In genomic region chr14:122160916-122161315, GRCm38 (mm10) we compare ENCODE assay signal across 28 mouse cellular contexts. TPM values are rescaled to one million over a fixed set of nuclear protein-coding genes. Genes with fewer than 3 reads are reported as not detected.
DNase-seq lines count a peak whose midpoint lies in the region; ATAC-seq and TF ChIP-seq lines count a peak whose summit lies in the region.
"Had no signal": no experiment of that assay in that cellular context is flagged by ENCODE, and none has a peak within 500 bp of the region (broad histone marks: within the 10 kb centered on the region; RNA-seq: fewer than 3 reads in every experiment).

No protein-coding gene starts in this region.

- no peak overlapping the region for H3K4me3 ChIP-seq in gastrocnemius, adult 2 months
- no peak overlapping the region for H3K4me3 ChIP-seq in heart, embryonic 10.5 days
- H3K4me3 ChIP-seq in heart, embryonic 11.5 days (ENCODE audit: low read depth, low read length) = no peak overlapping the region
- H3K4me3 ChIP-seq in myocyte = no peak overlapping the region
- H3K4me3 ChIP-seq: embryonic facial prominence, embryonic 13.5 days; embryonic facial prominence, embryonic 15.5 days; erythroblast, embryonic 14.5 days; forebrain, embryonic 10.5 days; forebrain, embryonic 12.5 days had no signal

- H3K36me3 ChIP-seq in heart, embryonic 10.5 days = peaks cover 45% of the 10 kb centered on the region
- peaks cover 5% of the 10 kb centered on the region for H3K36me3 ChIP-seq in heart, embryonic 11.5 days (ENCODE audit: control insufficient read depth, insufficient read depth, low read length)
- H3K36me3 ChIP-seq in myocyte (ENCODE audit: control insufficient read depth, insufficient read depth) = peaks cover 52% of the 10 kb centered on the region

- H3K9ac ChIP-seq in heart, embryonic 11.5 days (ENCODE audit: low read depth, low read length) = no peak overlapping the region
- H3K9ac ChIP-seq: embryonic facial prominence, embryonic 13.5 days; embryonic facial prominence, embryonic 15.5 days; forebrain, embryonic 12.5 days had no signal

- no peak overlapping the region for H3K4me2 ChIP-seq in heart, embryonic 11.5 days
- no peak overlapping the region for H3K4me2 ChIP-seq in myocyte (ENCODE audit: low read depth)
- H3K4me2 ChIP-seq: embryonic facial prominence, embryonic 13.5 days; embryonic facial prominence, embryonic 15.5 days; forebrain, embryonic 12.5 days had no signal

- no peak overlapping the region for H3ac ChIP-seq in myocyte (ENCODE audit: control insufficient read depth, insufficient read length)

- no peaks in the 10 kb centered on the region for H3K4me1 ChIP-seq in heart, embryonic 10.5 days
- H3K4me1 ChIP-seq in heart, embryonic 11.5 days (ENCODE audit: control insufficient read depth, insufficient read depth, low read length) = no peaks in the 10 kb centered on the region
- H3K4me1 ChIP-seq: embryonic facial prominence, embryonic 13.5 days; embryonic facial prominence, embryonic 15.5 days; forebrain, embryonic 10.5 days; forebrain, embryonic 12.5 days had no signal

- intact Hi-C loops in gastrocnemius, adult 2 months (cut with DNase I) = no loop called here

- H3K27ac ChIP-seq in gastrocnemius, adult 2 months = no peak overlapping the region
- no peak overlapping the region for H3K27ac ChIP-seq in heart, embryonic 10.5 days
- H3K27ac ChIP-seq in heart, embryonic 11.5 days (ENCODE audit: low read depth, low read length) = no peak overlapping the region
- H3K27ac ChIP-seq: embryonic facial prominence, embryonic 13.5 days; embryonic facial prominence, embryonic 15.5 days; forebrain, embryonic 10.5 days; forebrain, embryonic 12.5 days had no signal

- H3K27me3 ChIP-seq in heart, embryonic 10.5 days (ENCODE audit: insufficient read depth, poor library complexity, severe bottlenecking) = no peaks in the 10 kb centered on the region
- H3K27me3 ChIP-seq in heart, embryonic 11.5 days (ENCODE audit: control insufficient read depth, insufficient read depth, low read length) = no peaks in the 10 kb centered on the region
- no peaks in the 10 kb centered on the region for H3K27me3 ChIP-seq in myocyte (ENCODE audit: control insufficient read depth, insufficient read depth, insufficient read length)
- H3K27me3 ChIP-seq: CH12.LX; embryonic facial prominence, embryonic 13.5 days; embryonic facial prominence, embryonic 15.5 days; forebrain, embryonic 12.5 days; Patski had no signal

- DNase-seq in gastrocnemius, postnatal 25 days = peak; percentile 2
- no peak for DNase-seq in gastrocnemius, adult 2 months
- DNase-seq in heart, embryonic 10.5 days (ENCODE audit: low spot score) = peak; percentile 36
- peak; percentile 62 for DNase-seq in A20 (ENCODE audit: low read depth, low spot score)
- DNase-seq in urinary bladder, adult 18-20 months (ENCODE audit: low spot score in 2 of 2) = no peak
- DNase-seq: adrenal gland, adult 8-10 months; adrenal gland, postnatal 14 days; adrenal gland, postnatal 36 days; B cell, adult 2 months; cerebellum, adult 18-20 months; cerebellum, adult 8-10 months; cerebellum, adult 9-11 months; cerebellum, postnatal 14 days; cerebellum, postnatal 36 days; embryo, embryonic 11 days had no signal

- H3K9me3 ChIP-seq in heart, embryonic 10.5 days = no peaks in the 10 kb centered on the region
- no peaks in the 10 kb centered on the region for H3K9me3 ChIP-seq in heart, embryonic 11.5 days (replicated peaks; ENCODE audit: control insufficient read depth, low read length)
- H3K9me3 ChIP-seq: embryonic facial prominence, embryonic 15.5 days; forebrain, embryonic 10.5 days; forebrain, embryonic 12.5 days; G1E had no signal

- TF ChIP-seq CTCF in gastrocnemius, adult 2 months (IDR thresholded peaks at IDR 0.05) = no peak

- WGBS in heart, embryonic 10.5 days = 82% methylated on average over 1 of the region's 1 CpGs
- 67% methylated on average over 1 of the region's 1 CpGs for WGBS in heart, embryonic 11.5 days (ENCODE audit: insufficient replicate concordance)

- no peaks in the 10 kb centered on the region for H3K79me2 ChIP-seq in myocyte (ENCODE audit: control insufficient read depth, insufficient read depth)

- no peak for TF ChIP-seq POLR2A in myocyte (IDR thresholded peaks at IDR 0.05; ENCODE audit: insufficient read length, low read depth)

- no peak for ATAC-seq in heart, embryonic 11.5 days (replicated peaks; ENCODE audit: insufficient number of reproducible peaks, low FRiP score, low TSS enrichment)
- ATAC-seq: activated CD4-positive, CD25-positive, alpha-beta regulatory T cell, adult 4 months; CD4-positive, CD25-positive, alpha-beta regulatory T cell, adult 4 months; forebrain, embryonic 14.5 days; Patski had no signal

TF ChIP-seq in myocyte, 11 proteins besides CTCF, POLR2A, EP300 and RAD21:
- TF ChIP-seq SRF (IDR thresholded peaks at IDR 0.05; ENCODE audit: control insufficient read depth, insufficient read length, low read depth) (no peak), TCF3 (IDR thresholded peaks at IDR 0.05; ENCODE audit: insufficient read length, low read depth) (no peak), USF1 (IDR thresholded peaks at IDR 0.05; ENCODE audit: low read depth) (no peak), CEBPB (IDR thresholded peaks at IDR 0.05; ENCODE audit: insufficient read depth, poor library complexity, severe bottlenecking) (no peak), POLR2AphosphoS2 (IDR thresholded peaks at IDR 0.05; ENCODE audit: insufficient read length, low read depth) (peak; percentile 27)

RNA-seq across cellular contexts. Expression of gene Clybl, which starts 20.6 kb away (rescaled TPM):
- 10 to 100 TPM; 62.1 to 62.3 TPM for total RNA-seq in gastrocnemius, postnatal 25 days (2021)
- total RNA-seq in gastrocnemius, adult 2 months (2021) = 10 to 100 TPM; 52.3 to 68.4 TPM
- 43.5 and 63.8 TPM in 2 replicates for polyA plus RNA-seq in heart, embryonic 10.5 days (2016; fragmentation: Nextera tagmentation; extraction: Ambion mirVana)
- polyA plus RNA-seq in heart, embryonic 11.5 days (2014; fragmentation: Nextera tagmentation; extraction: Ambion mirVana) = 73.9 and 76.8 TPM in 2 replicates
- polyA plus RNA-seq in myocyte (2012; fragmentation: generic; extraction: Trizol) = 30.9 TPM

RNA-seq across cellular contexts. Expression of gene Tm9sf2, which starts 54.1 kb away (rescaled TPM):
- total RNA-seq in gastrocnemius, postnatal 25 days (2021) = 10 to 100 TPM; 56.1 to 62.5 TPM
- total RNA-seq in gastrocnemius, adult 2 months (2021) = 10 to 100 TPM; 66.1 to 71.7 TPM
- polyA plus RNA-seq in heart, embryonic 10.5 days (2016; fragmentation: Nextera tagmentation; extraction: Ambion mirVana) = 126 and 136 TPM in 2 replicates
- 111 and 136 TPM in 2 replicates for polyA plus RNA-seq in heart, embryonic 11.5 days (2014; fragmentation: Nextera tagmentation; extraction: Ambion mirVana)
- 64.1 TPM for polyA plus RNA-seq in myocyte (2012; fragmentation: generic; extraction: Trizol)

Comparison
In these comparisons a context has a peak if more than half of its experiments do, and no peak if none do; other contexts are left out.
1. DNase-seq: peak in gastrocnemius, postnatal 25 days (single experiment), heart, embryonic 10.5 days (single experiment) and A20 (single experiment); none in gastrocnemius, adult 2 months (single experiment) and urinary bladder, adult 18-20 months (0 of 2).